Mouse (Mus musculus): ENCODE data around the gene Themis3.

Gene Themis3

GRCm38 (mm10) chr17:66594435-66594834 is at the start of gene Themis3:
Themis3 (minus strand) TSS chr17:66594621.
- DNase-seq (ENCODE audit: low spot score) = no peak

- no peak for DNase-seq (ENCODE audit: low spot score)
Measured at GRCm38 (mm10) chr17:66637951-66638722, 43.7 kb upstream of the Themis3 start.

DNA sequence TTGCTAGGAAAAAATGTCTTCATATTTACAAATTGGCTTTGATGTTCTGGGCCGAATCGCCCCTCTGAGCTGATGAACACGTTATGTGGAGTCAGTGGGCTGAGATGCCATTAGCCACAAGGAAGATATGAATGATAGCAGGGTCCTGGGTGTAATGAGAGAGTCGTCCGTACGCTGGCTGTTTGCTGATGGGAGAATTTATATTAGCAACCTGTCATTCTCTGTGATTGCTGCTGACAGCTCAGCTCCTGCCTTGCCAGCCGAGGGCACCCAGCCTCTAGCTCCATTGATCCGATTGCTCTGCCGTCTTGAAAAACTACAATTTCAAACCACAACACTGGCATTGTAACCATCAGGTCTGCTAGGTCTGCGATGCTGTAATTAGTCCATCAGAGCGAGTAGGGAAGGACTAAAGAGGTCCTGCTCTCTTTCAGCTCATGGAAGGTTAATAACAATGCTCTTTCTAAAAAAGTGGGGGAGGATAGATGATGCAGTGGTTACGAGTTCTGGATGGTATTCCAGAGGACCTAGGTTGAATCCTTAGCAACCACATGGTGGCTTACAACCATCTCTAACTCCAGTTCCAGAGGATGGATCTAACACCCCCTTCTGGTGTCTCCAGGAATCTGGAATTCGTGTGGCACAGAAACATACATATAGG is 25.7 kb upstream of the Themis3 start:
- no peak for DNase-seq (ENCODE audit: low spot score)

GRCm38 (mm10) chr17:66619255-66619826 is 24.9 kb upstream of the Themis3 start:
- no peak for DNase-seq (ENCODE audit: low spot score)

DNA sequence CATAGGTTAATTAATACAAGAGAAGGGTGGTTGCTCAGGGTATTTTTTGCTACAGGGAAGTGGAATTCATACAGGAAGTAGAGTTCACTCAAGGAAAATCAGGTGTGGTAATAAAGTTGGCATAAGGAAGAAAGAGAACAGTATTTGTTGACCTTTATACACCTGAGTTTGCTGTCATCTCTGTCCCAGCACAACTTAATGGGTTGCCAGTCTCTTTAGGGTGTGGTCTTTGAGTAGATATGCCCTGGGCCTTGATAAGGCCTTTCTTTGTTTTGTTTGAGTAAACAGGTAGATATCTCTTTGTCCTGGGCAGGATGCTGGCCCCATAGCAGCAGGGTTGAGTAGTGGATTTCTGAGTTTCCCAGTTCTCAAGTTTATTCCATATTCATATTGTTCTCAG is 15.6 kb upstream of the Themis3 start:
- no peak for DNase-seq (ENCODE audit: low spot score)

GRCm38 (mm10) chr17:66604931-66605330 is 10.5 kb upstream of the Themis3 start:
- no peak for DNase-seq (ENCODE audit: low spot score)

GRCm38 (mm10) chr17:66601171-66601570 is 6.8 kb upstream of the Themis3 start:
- DNase-seq (ENCODE audit: low spot score) = no peak

DNA sequence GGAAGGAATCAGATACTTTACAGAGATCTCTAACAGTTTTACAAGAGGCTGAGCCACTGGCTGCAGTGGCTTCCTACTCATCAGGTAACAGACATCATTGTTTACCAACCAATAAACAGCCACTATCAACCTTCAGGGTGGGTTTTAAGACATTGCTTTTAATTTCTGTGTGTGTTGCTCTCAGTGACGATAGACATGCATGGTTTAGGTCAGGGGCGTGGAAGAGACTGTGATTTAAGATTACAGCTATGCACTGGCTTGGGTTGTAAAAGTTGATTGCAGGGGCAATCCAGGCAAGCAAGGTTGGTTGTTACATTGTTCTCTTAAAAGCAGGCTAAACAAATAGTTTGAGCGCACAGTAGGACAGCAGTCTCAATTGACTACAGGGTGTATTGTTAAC is 1.4 kb upstream of the Themis3 start:
- DNase-seq (ENCODE audit: low spot score) = no peak

- DNase-seq (ENCODE audit: low spot score) = no peak
Measured at GRCm38 (mm10) chr17:66595256-66595655, 835 bp upstream of the Themis3 start.

DNA sequence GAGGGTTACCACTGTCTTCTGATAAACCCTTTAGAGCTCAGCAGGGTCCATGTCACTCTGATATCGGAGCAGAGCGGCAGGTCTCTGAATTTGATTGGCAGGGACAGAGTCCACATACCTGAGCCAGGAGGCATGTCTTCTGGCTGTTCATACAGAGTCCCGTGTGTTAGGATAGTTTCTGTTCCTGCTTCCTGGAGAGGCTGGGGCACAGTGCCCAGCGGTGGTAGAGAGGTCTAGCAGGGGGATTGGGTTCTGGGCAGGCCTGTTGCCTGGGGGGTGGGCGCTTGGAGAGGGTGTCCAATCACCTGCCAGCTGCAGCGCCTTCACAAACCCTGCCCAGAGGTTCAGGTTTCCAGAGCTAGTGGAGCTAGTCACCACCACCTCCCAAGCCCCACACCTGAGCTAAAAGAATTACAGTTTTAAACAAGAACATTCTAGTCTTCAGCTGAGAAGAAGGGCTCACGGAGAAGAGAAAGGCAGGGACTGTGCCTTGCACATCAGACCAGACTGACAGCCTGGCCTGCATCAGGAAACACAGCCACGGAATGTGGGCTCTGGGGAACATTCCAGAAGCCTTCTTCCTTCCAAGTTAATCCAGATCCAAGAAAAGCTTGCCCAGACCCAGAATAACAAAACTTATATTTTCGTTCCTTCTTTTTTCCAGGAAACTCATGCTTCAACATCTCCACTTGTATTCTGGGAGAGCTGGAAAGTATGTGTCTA is 3.9 kb downstream of the Themis3 start:
- DNase-seq (ENCODE audit: low spot score) = no peak

DNA sequence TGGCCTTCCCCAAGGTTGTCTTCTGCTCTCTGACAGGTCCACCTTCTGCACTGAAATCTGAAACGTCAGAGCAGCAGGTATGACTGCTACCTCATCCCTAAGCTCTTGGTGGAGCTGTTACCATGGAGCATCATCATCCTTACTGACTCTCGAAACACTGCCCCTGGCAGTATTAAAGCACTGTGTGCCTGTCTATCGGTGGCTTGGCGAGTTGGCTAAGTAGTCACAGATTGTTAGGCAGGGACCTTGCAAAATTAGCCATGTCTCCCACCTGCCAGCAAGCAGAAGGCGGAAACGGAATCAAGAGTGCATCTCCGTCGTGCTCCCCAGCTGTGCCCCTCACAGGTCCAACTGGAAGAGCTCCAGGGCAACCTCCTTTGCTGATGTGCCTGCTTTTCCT is 4.6 kb downstream of the Themis3 start:
- DNase-seq (ENCODE audit: low spot score) = no peak

DNA sequence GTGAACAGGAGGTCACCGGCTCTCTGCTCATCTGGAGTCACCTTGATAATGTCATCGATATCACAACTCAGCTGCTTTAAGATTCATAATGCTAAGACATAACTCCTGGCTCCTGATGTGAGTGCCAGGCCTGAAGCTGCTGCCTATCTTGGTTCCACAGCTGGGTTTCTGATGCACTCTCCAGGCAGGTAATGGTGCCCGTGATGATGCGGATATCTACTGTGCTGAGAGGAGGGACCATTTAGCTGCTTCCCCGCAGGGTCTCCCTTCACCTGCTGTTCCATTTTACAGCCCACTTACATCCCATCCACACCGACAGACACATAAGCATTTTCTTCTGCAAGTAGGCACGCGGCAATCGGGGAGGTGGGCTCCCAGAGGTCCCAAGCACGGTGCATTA is 7.7 kb downstream of the Themis3 start:
- no peak for DNase-seq (ENCODE audit: low spot score)

DNA sequence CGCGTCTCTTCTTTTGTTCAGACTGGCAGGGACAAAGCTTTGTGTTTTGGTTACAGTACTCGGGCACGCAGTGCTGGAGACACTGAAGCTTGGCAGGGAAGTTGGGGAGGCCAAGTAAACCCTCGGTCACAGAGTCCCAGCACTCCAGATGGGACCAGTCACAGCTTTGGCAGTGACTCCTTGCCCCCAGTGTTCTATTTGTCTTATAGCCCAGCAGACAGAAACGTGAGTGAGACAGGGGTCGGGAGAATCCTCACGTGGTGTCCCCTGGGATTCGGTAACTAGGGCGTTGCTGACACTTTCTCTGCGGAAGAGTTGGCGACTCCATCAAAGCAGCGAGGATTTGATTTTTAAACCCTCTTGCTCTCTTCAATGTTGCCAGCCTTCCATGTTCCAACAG is 8.3 kb downstream of the Themis3 start:
- no peak for DNase-seq (ENCODE audit: low spot score)

- no peak for DNase-seq (ENCODE audit: low spot score)
Measured at GRCm38 (mm10) chr17:66580990-66581389, 13.4 kb downstream of the Themis3 start.

DNA sequence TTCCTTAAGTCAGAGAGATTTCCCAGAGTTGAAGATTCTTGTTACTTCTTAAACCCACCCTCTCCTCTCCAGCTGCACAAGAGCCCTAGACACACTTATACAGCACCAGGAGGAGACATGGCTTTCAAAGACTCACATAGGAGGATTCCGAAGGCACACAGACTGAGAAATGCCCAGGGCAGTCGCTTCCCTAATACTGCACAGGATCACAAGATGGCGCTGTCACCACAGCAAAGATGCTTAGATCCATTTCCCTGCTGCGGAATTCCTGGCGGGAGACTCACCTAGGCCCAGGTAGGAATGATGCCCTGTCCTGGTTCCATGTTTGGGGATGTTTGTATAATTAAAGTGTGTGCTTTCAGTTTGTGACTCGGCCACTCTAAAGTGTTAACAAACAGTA is 16.4 kb downstream of the Themis3 start:
- peak; percentile 3 for DNase-seq (ENCODE audit: low spot score)

DNA sequence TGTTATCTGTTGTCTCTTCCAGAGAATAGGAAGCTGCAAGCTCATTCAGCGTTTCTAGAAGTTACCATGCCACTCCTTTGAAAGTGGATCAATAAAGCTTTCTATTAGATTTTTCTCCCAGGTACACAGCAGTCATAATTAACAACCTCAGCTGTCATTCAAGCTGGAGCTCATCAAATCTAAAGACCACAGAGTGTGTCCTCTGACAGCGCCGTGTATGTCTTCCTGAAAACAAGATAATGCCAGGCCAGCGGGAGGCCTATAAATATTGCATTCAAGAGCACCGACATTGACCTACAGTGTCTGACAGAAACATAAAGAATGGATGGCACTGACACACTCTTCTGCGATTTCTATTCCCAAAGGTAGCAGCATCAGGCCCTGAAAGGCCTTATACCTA is 16.9 kb downstream of the Themis3 start:
- no peak for DNase-seq (ENCODE audit: low spot score)

DNA sequence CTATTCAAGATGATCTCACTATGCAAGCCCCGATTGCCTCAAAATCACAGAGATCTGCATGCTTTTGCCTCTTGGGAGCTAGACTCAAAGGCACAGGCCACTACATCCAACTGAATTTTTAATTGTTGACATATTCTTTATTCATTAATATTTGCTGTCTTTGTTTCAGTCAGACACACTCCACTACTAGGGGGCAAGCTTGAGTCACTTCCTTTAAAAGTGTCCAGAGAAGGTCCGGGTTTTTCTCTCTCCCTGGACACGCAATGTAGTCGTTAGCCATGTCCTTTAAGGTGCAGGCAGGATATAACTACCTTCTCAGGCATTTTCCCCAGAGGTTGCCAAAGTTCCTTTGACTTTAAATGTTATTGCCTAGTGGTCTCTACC is 21.8 kb downstream of the Themis3 start:
- no peak for DNase-seq (ENCODE audit: low spot score)

DNA sequence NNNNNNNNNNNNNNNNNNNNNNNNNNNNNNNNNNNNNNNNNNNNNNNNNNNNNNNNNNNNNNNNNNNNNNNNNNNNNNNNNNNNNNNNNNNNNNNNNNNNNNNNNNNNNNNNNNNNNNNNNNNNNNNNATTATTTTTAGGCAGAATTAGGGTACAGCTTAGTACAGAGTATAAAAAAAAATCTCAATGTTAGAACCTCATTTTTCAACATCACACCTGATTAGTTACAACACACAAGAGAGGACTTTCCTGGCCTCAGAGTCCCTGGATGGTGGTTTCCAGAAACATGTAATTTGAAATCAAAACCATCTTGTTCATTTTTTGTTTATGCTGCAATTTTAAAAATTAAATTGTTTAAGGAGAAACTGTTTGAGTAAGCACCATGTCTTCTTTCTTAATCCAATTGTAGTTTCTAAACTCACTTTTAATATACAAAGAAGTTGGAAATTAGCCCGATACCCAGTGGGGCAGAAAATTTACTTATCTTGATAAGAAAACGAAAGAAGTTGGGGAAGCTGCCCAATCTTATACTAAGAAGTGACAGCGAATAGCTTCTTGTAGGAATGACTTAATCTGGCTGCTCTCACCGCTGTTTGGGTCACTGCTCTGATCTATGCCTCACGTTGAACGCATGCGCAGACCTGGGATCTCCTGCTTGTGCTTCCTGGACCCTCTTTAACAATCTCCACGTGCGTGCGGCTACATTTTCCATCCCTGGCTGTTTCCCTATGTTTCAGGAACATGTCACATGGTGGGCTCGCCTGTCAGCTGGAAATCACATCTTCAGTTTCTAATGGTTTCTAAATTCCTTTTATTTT is 22.4 kb downstream of the Themis3 start:
- no peak for DNase-seq (ENCODE audit: low spot score)

DNA sequence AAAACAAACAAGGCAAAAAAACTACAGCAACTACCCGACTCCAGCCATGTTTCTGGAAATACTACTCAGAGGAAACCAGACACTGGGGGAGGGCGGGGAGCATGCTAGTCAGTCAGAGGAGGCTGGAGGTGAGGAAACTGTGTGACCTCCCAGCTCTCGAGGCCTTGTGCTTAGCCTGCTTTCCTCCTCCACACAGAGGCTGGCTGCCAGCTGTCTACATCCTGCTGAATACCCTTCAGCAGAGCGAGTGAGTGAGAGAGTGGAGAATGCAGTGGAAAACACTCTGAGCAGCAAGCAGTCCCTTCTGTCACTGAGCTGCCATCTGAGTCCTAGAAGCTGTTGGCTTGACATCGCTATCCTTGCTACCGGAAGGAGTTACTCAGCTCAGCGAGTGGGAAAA is 30.2 kb downstream of the Themis3 start:
- no peak for DNase-seq (ENCODE audit: low spot score)

DNA sequence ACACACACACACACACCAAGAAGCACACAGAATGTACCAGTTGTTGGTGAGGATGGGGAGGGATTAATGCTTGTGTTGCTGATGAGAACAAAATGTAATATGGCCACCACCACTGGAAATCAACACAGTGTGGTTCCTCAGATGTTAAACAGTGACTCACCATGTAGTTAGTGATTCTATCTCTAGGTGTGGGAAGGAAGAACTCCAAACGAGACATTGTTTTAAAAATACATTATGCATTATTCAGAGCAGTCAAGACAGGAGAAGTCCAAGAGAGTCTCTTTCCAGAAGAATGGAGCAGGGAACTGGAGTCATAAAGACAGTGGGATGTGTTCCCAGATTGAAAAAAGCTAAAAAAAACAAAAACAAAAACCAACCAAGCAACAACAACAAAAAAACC is 30.9 kb downstream of the Themis3 start:
- no peak for DNase-seq (ENCODE audit: low spot score)

DNA sequence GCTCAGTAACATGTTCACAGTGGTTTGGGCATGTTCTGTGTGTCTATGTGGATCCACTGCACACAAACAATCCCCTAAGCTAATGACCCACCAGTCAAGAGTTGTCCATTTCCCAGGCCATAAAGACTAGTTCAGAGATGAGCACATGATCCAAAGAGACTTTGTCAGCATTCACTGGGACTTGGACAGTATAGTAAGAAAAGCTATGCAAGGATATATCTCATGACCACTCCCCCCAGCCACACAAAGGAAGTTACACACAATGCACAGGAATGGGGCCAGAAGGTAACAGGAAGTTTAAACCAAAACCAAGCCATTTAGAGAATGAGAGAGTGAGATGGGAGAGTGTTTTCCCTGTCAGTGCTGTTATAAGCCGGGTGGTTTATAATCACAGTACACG is 33.0 kb downstream of the Themis3 start:
- DNase-seq (ENCODE audit: low spot score) = no peak
